Mouse (Mus musculus) kidney, postnatal 0 days (tissue): Measurements from ENCODE around the gene Gm4871. TPM values are rescaled to one million over a fixed set of nuclear protein-coding genes. Genes with fewer than 3 reads are reported as not detected.

Experiments used
- ATAC-seq: fragments of 200-750 bp; cut with Nextera tagmentation; replicated peaks from 2 replicates; pipeline ENCODE4 v1.8.0; 2017; ENCODE audit warnings: low read depth, moderate number of reproducible peaks, moderate TSS enrichment, moderate library complexity; ENCODE audit not compliant: low FRiP score
- DNase-seq: peaks from one replicate; pipeline ENCODE4 v3.0.0-alpha.2; 2016; ENCODE audit warnings: low spot score
- H3K27ac ChIP-seq: fragments of 300-500 bp; sonication (generic); 2 replicates; pipeline ENCODE4 v1.5.1; 2014; ENCODE audit warnings: mild to moderate bottlenecking
- H3K27me3 ChIP-seq: fragments of 300-500 bp; sonication (generic); 2 replicates; pipeline ENCODE4 v1.6.1; 2014; ENCODE audit warnings: low read length, mixed read lengths; ENCODE audit not compliant: insufficient read depth
- H3K36me3 ChIP-seq: fragments of 300-500 bp; sonication (generic); 2 replicates; pipeline ENCODE4 v1.6.1; 2014; ENCODE audit warnings: low read length, mixed read lengths; ENCODE audit not compliant: insufficient read depth
- H3K4me1 ChIP-seq: fragments of 300-500 bp; sonication (generic); replicated peaks from 2 replicates; pipeline ENCODE4 v1.6.1; 2014; ENCODE audit warnings: antibody characterized with exemption, low read length, mixed read lengths; ENCODE audit not compliant: insufficient read depth
- H3K4me2 ChIP-seq: fragments of 300-500 bp; sonication (generic); 2 replicates; pipeline ENCODE4 v1.6.1; 2014; ENCODE audit warnings: mild to moderate bottlenecking, low read length, moderate library complexity, mixed read lengths
- H3K4me3 ChIP-seq: fragments of 300-500 bp; sonication (generic); replicated peaks from 2 replicates; pipeline ENCODE4 v1.5.1; 2014; ENCODE audit warnings: low read depth, low read length
- H3K9ac ChIP-seq: fragments of 300-500 bp; sonication (generic); 2 replicates; pipeline ENCODE4 v1.6.1; 2014; ENCODE audit warnings: low read depth, low read length
- H3K9me3 ChIP-seq: fragments of 300-500 bp; sonication (generic); replicated peaks from 2 replicates; pipeline ENCODE4 v1.6.1; 2016; ENCODE audit warnings: low read length, inconsistent platforms, mixed read lengths
- CTCF ChIP-seq: IDR thresholded peaks from 2 replicates; pipeline ENCODE4 v1.5.1; 2016; ENCODE audit warnings: antibody characterized with exemption, low read depth, mild to moderate bottlenecking, moderate library complexity
- WGBS: fragments of 180-500 bp; shearing (Covaris S2); extraction: QIAGEN DNeasy Blood & Tissue Kit; methylation state at CpG from one replicate; pipeline ENCODE4 v1.1.7; 2014; 5-methylcytosine and 5-hydroxymethylcytosine counted together
- polyA plus RNA-seq: library from polyadenylated mRNA; unstranded; fragments of >200 nt; fragmentation: Nextera tagmentation; extraction: Ambion mirVana; gene quantifications from 2 replicates; pipeline ENCODE4 v1.2.1, GENCODE M21; 2015

Gene Gm4871
- polyA plus RNA-seq, 1 experiment from 2014 or later, result not detected

- H3K9me3 ChIP-seq, result no peaks in the 10 kb centered on the region
- 95% methylated on average over 3 of the region's 3 CpGs for WGBS
- no peaks in the 10 kb centered on the region for H3K27me3 ChIP-seq
Measured at GRCm38 (mm10) chr5:144983227-144983626, 49.3 kb downstream of the Gm4871 start.

More at GRCm38 (mm10) chr5:144983227-144983626, 49.3 kb downstream of the Gm4871 start:
- no peak overlapping the region for H3K9ac ChIP-seq
- no peaks in the 10 kb centered on the region for H3K36me3 ChIP-seq
- H3K4me3 ChIP-seq, result no peak overlapping the region
- DNase-seq (no peak), ATAC-seq (no peak)
- H3K27ac ChIP-seq, result no peak overlapping the region
- peak; percentile 47; the same call in 1 of the 2 replicates for TF ChIP-seq CTCF
- H3K4me1 ChIP-seq, result no peaks in the 10 kb centered on the region
- no peak overlapping the region for H3K4me2 ChIP-seq

Other genes with a start within 250 kb of the Gm4871 start
- 12.6 and 13.4 TPM in 2 replicates for gene Smurf1, start 66.9 kb downstream of the Gm4871 start, polyA plus RNA-seq
- gene 1700018F24Rik, start 10.2 kb upstream of the Gm4871 start, polyA plus RNA-seq, result not detected in 2 replicates
- gene Arpc1a, start 51.1 kb upstream of the Gm4871 start, polyA plus RNA-seq, result 145 and 156 TPM in 2 replicates
- not detected in 2 replicates for gene Kpna7, start 51.3 kb upstream of the Gm4871 start, polyA plus RNA-seq
- 261 and 283 TPM in 2 replicates for gene Arpc1b, start 81.5 kb upstream of the Gm4871 start, polyA plus RNA-seq
- 89.9 and 95.7 TPM in 2 replicates for gene Pdap1, start 107.5 kb upstream of the Gm4871 start, polyA plus RNA-seq
- gene Bud31, start 107.6 kb upstream of the Gm4871 start, polyA plus RNA-seq, result 185 and 186 TPM in 2 replicates
- 14.7 and 15.2 TPM in 2 replicates for gene Ptcd1, start 134.4 kb upstream of the Gm4871 start, polyA plus RNA-seq
- gene Cpsf4, start 134.5 kb upstream of the Gm4871 start, polyA plus RNA-seq, result 35.5 and 38.5 TPM in 2 replicates
- 678 and 711 TPM in 2 replicates for gene Atp5j2, start 159.3 kb upstream of the Gm4871 start, polyA plus RNA-seq
- 10.1 and 11.5 TPM in 2 replicates for gene Zkscan14, start 169.1 kb upstream of the Gm4871 start, polyA plus RNA-seq
- gene Zkscan5, start 171.8 kb upstream of the Gm4871 start, polyA plus RNA-seq, result 10.4 and 10.8 TPM in 2 replicates
- 30.6 and 37.8 TPM in 2 replicates for gene Zfp655, start 199.0 kb upstream of the Gm4871 start, polyA plus RNA-seq
- 0.26 and 0.57 TPM in 2 replicates for gene Zscan25, start 247.7 kb upstream of the Gm4871 start, polyA plus RNA-seq